Mouse (Mus musculus): Measurements from ENCODE around the gene Cfap73.

Cfap73 gene

GRCm38 (mm10) chr5:120634131-120634530 lies at the start of gene Cfap73:
Cfap73 (minus strand) TSS chr5:120634235.
- no peak for DNase-seq (ENCODE audit: low read depth, low spot score)

GRCm38 (mm10) chr5:120682982-120683771 lies 49.1 kb upstream of the Cfap73 start:
- DNase-seq (ENCODE audit: low read depth, low spot score): no peak

- no peak for DNase-seq (ENCODE audit: low read depth, low spot score)
Observed at GRCm38 (mm10) chr5:120680918-120681317, 46.9 kb upstream of the Cfap73 start.

GRCm38 (mm10) chr5:120679676-120680555 lies 45.9 kb upstream of the Cfap73 start:
- peak; percentile 39 for DNase-seq (ENCODE audit: low read depth, low spot score)

- DNase-seq (ENCODE audit: low read depth, low spot score): peak; percentile 80
Observed at GRCm38 (mm10) chr5:120677516-120677915, 43.5 kb upstream of the Cfap73 start.

GRCm38 (mm10) chr5:120674229-120675145 lies 40.5 kb upstream of the Cfap73 start:
- DNase-seq (ENCODE audit: low read depth, low spot score): no peak

GRCm38 (mm10) chr5:120673626-120674025 lies 39.6 kb upstream of the Cfap73 start:
- peak; percentile 81 for DNase-seq (ENCODE audit: low read depth, low spot score)

GRCm38 (mm10) chr5:120671865-120672264 lies 37.8 kb upstream of the Cfap73 start:
- DNase-seq (ENCODE audit: low read depth, low spot score): no peak

GRCm38 (mm10) chr5:120670132-120670531 lies 36.1 kb upstream of the Cfap73 start:
- peak; percentile 43 for DNase-seq (ENCODE audit: low read depth, low spot score)

- no peak for DNase-seq (ENCODE audit: low read depth, low spot score)
Observed at GRCm38 (mm10) chr5:120668761-120669160, 34.7 kb upstream of the Cfap73 start.

- DNase-seq (ENCODE audit: low read depth, low spot score): no peak
Observed at GRCm38 (mm10) chr5:120664888-120665287, 30.9 kb upstream of the Cfap73 start.

GRCm38 (mm10) chr5:120660816-120661215 lies 26.8 kb upstream of the Cfap73 start:
- DNase-seq (ENCODE audit: low read depth, low spot score): no peak

GRCm38 (mm10) chr5:120656281-120656751 lies 22.3 kb upstream of the Cfap73 start:
- no peak for DNase-seq (ENCODE audit: low read depth, low spot score)

- DNase-seq (ENCODE audit: low read depth, low spot score): no peak
Observed at GRCm38 (mm10) chr5:120653873-120654272, 19.8 kb upstream of the Cfap73 start.

- DNase-seq (ENCODE audit: low read depth, low spot score): no peak
Observed at GRCm38 (mm10) chr5:120652915-120653701, 19.1 kb upstream of the Cfap73 start.

GRCm38 (mm10) chr5:120651230-120651629 lies 17.2 kb upstream of the Cfap73 start:
- no peak for DNase-seq (ENCODE audit: low read depth, low spot score)

- no peak for DNase-seq (ENCODE audit: low read depth, low spot score)
Observed at GRCm38 (mm10) chr5:120649938-120650337, 15.9 kb upstream of the Cfap73 start.

GRCm38 (mm10) chr5:120649374-120649933 lies 15.4 kb upstream of the Cfap73 start:
- peak; percentile 68 for DNase-seq (ENCODE audit: low read depth, low spot score)

GRCm38 (mm10) chr5:120648569-120649373 lies 14.7 kb upstream of the Cfap73 start, which contains the start of gene Rasal1:
Rasal1 (plus strand) TSS chr5:120648812.
- DNase-seq (ENCODE audit: low read depth, low spot score): peak; percentile 94

All from A20 (cell line).